Mouse (Mus musculus) kidney, postnatal 4 days (tissue): Measurements from ENCODE around the gene Mfsd4b5.
"Not testable (repeated sequence)": the region's sequence is repeated elsewhere in the genome, so short reads cannot be mapped to it uniquely, and the experiment has no call there.

ENCODE experiments used
- DNase-seq, 2 experiments: peaks; one replicate each; pipeline ENCODE4 v3.0.0; 2021; ENCODE audit warnings: mixed read lengths in 2 of 2

The Mfsd4b5 gene

DNA sequence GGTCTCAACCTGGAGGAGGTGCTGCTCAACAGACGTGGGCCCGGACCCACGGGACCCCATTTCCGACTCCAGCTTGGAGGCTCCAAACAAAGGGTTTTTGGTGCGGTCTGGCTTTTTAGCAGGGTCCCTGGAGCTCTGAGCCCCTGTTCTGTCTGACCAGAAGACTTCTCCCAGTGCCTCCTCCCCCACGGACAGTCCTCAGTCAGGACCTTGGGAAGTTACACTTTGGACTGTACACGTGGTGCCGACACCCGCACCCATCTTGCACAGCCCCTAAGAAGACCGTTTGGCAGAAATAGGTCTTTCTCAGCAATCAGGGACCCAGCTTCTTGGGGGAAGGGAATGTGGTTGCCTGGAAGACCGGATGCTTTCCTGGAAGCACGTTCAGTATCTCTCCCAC lies at the start of gene Mfsd4b5:
Gene Mfsd4b5 (minus strand): TSS at position 181 of the 400 bp plus-strand sequence.
- peak; percentile 26 to 49 for DNase-seq

DNA sequence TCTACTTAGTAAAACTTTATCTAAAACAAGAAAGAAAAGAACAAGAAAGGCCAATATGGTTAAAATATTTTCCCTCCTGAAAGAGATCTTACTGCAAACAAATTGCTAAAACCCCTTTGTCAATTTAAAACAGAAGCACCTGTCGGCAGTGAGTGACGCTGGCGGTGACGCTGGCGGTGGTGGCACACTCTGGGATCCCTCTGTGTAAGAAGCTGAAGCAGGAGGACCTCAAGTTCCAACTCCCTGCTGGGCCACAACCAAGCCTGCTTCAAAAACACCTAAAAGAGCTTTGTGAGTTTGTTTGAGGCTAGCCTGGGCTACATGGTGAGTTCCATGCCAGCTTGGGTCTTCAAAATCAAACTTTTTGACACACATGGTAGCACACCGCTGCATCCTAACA lies 48.5 kb upstream of the Mfsd4b5 start:
- no peak for DNase-seq

DNA sequence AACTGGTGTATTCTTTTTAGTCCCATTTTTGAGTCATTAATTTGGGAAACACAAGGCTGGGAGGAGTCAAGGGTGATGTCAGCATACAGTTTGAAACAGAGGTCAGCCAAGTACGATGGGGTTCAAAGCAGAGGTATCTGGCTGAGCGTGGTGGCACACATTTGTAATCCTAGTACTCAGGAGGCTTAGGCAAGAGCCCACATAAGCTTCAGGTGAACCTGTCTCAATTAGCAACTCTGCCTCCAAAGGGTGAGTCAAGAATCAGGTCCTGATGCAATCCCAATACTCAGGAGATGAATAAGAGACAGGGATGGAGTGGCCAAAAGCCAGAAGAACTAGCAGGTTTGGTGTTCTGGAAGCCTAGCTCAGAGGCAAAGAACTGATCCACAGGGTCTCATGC lies 46.5 kb upstream of the Mfsd4b5 start:
- no peak for DNase-seq

DNA sequence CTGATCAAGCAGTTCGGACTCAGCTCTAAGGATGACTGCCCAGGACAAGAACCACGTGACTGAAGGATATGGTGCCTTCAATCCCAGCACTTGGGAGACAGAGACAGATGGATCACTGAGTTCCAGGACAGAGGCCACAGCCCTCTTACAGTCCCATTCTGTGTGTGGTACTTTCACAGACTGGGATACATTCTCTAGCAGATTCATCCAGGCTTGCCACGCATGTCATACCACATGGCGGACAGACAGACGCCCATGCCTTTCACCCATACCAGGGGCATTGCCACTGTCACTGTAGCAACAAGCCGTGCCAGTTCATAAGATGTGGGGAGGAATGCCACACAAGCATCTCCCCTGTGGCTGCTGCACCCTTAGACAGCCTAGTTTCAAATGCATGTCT lies 44.3 kb upstream of the Mfsd4b5 start:
- DNase-seq = no peak

DNA sequence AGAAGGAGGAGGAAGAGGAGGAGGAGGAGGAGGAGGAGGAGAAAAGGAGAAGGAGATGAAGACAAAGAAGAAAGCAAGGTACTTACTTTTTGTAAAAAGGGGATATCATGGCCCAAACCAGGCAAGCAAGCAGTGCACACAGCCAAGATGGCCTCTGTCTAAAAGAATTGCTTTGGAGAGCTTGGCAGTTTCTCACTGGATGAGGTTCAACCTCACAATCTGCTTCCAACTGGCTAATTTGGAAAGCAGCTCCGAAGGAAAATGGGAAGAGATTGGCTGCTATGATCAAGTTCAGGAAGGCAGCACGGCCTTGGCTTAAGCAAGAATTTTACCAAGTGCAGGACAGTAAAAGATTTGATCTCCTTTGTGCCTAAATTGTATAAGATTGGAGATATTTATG lies 43.2 kb upstream of the Mfsd4b5 start:
- DNase-seq = no peak

DNA sequence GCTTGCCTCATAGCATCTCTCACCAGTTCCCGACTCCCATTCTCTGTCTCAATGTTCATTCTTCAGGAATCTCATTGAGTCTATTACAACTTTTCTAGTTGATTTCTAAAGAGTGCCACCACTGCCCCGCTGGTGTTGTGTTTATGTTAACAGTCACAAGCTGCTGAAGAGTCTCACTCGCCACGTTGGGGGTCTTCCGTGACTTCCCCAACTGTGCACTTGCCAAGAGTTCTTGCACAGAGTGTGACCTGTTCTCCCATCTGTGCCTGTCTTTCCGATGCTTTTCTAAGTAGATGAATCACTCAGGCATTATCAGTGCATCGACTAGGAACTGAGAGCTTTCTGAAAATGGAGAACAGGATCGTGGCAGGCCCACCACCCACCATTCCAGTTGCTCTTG lies 41.6 kb upstream of the Mfsd4b5 start:
- no peak for DNase-seq

DNA sequence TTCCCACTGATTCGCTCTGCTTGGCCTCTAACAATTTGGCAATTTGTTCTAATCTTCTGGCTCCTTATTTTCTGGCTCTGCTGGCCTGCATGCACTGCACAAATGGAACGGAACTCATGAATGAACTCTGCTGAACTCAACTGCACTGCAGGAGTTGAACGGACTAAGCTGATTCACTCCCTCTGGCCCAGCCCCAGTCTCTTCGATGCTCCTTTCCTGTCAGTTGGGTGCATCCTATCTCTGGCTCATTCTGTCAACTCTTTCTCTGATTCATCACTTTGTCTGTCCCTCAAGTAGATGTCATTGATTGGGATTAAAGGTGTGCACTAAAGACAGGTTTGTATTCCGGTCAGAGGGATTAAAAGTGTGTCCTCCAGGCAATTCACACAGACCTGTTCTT lies 40.1 kb upstream of the Mfsd4b5 start:
- no peak for DNase-seq

DNA sequence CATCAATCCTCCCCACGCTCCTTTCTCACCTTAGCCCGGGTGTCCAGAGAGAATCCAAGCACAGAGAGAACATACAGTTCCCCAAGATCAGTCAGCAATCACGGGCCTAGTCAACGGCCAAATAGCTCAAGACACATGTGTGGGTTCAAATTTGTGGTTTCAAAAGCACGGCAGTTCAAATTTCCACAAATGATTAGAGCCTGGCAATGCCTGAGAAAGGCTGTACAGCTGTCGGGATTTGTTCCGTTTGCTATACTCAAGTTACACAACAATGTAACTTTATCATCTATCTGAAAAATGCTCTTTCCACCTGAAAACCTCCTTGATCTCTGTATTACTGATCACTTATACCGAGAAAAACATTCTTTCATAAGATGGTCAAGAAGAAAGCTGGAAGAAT lies 39.1 kb upstream of the Mfsd4b5 start:
- DNase-seq = no peak

DNA sequence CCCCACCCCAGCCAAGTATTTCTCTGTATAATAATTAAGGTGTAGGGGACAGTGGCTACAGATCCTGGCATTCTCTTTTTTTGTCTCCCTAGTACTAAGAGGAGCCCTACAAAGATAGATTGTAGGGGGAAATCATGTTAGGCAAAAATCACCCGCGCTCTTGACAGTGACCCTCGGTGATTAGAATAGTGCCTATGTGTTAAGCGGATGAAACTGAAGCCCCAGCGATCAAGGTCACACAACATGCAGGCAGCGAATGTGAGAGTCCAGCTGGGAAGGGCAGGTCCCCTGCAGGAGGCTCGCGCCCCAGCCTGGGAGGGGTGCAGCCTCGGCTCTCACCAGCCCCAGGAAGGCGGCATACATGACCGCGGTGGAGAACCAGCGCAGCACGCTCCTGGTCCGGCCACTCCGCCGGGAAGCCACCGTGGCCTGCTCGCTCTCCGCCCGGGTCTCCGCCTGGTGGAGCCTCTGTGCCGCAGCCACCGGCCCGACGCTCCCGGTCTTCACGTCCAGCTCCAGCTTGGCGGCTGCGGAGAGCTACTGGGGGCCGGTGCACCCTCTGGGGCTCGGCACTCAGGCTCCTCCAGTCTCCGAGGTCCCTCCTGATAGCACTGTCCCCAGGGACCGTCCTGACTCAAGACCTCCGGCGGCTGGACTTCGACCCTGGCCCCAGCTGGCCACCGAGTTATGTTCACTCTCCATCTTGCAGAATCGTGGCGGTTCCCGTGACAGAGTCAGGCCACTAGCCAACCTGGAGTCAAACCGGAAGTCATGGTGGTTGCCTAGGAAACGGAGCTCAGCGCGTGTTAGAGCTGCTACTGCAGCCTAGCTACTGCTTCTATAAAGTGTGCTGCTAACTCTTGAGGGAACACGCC lies 38.3 kb upstream of the Mfsd4b5 start, which contains the start of gene Mfsd4b1:
Gene Mfsd4b1 (minus strand): TSS at position 715 of the 875 bp plus-strand sequence.
- peak; percentile 87 to 93 for DNase-seq

DNA sequence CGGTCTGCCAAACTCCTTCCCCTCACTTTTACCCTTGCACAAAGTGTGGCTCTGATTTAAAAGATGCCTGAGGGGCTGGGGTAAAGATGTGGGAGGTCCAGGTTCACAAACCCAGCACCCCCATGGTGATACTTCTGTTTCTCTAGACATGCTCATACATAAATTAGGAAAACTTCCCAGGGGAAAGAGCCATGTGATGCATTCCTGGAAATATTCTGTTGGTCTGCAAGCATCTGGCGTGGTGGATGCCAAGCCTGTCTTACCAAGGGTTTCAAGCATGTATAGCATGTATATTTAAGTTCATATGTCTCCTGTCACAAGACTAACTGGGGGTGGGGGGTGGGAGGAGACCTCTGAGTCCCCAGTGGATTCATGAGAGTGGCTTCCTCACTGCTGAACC lies 34.0 kb upstream of the Mfsd4b5 start:
- no peak for DNase-seq

DNA sequence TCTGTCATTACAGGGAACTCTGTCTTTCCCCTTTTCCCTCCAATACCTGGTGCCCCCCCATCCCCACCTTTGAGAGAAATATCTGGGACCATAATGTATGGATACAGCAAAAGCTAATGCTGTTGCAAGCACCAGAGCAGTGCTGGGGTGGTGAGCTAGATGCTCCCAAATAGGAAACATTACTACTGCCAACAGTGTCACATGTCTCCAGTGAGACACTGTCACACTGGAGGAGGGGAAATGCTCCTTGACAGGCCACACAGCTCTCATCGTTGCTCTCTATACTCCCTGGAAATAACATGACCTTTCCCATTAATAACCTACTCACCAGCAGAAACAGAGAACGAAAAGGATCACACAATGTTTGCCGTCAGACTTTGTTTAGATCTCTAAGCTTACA lies 33.0 kb upstream of the Mfsd4b5 start:
- DNase-seq = no peak

DNA sequence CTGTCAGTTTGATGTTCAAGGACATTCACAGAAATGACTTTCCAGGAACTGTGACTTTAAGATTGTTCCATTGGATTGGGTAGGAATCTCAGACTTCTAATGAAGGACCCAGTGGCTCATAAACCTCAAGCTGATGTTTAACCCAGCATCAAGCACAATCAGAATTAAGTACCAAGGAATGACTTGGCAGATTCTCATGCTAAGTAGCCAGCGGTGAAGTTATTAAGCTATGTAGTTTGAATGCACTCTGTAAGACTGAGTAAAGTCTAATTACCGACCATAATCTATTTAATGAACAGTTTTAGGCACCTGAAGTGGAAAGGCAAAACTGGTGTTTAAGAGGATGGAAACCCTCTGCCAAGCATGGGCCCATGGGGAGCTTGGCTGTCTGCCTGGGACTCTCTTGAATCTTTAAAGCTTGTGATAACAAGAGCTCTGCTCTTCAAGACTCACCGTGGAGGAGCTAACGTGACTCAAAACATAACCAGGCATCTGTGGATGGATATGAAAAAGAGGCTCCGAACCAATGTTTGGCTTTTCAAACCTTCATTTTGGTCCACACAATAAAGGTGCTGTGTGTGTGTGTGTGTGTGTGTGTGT lies 31.9 kb upstream of the Mfsd4b5 start:
- peak in 1 of 2 experiments; percentile 33 for DNase-seq

DNA sequence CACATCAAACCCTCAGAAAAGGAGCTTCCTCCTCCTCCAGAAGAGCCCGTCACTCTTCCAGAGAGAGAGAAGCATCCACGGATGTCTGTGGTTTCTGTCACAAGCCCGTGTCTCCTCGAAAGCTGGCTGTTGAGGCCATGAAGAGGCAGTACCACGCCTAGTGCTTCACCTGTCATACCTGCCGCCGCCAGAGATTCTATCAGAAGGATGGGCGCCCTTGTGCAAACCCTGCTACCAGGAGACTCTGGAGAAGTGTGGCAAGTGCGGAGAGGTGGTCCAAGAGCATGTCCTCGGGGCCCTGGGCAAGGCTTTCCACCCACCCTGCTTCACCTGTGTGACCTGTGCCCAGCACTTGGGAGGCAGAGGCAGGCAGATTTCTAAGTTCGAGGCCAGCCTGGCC lies 23.1 kb upstream of the Mfsd4b5 start:
- no peak for DNase-seq

DNA sequence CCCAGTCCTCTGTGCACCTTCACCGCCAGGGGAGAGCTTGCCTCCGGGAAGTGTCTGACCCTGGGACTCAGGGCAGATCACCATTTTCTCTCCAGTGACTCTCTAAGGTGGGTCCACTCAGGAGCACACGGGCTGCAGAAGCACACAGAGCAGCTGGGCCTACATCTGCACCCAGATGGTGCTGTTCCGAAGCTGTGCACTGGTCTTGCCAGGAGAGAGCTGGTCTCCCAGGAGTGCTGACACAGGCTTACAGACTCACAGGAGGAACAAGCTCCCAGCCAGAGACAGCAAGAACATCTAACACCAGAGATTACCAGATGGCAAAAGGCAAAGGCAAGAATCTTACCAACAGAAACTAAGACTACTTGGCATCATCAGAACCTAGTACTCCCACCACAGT lies 22.4 kb upstream of the Mfsd4b5 start:
- not testable (repeated sequence) for DNase-seq

DNA sequence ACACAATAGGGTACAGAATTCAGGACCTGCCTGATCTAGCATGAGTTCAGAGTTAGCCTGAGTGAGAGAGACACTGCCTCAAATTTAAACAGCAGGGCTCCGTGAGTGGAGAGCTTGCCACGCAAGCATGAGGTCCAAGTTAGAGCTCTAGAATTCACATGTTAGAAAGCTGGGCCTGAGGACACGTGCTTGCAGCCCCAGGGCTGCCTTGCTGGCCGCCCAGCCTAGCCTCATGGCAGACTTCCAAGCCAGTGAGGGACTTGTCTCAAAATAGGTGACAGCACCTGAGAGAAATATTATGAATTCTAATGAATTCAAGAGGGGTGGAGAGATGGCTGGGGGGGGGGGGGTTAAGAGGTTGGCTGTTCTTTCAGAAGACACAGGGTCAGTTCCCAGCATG lies 21.5 kb upstream of the Mfsd4b5 start:
- no peak for DNase-seq

DNA sequence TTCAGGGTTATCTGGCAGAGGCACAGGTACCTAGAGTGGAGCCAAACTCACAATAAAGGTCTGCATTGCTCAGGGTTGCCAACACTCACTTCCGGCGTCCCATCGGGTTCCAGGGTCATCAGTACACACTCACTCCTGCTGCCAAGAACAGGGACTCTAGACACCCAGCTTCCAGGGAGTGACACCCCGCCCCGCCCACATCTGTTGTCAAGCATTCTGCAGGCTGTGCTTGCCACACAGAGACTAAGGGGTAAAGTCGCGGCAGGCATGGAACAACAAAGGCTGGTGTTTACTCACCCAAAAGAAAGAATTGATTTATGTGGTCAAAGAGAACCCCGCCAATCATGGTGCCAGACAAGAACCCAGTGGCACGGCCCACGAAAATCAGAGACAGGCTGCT lies 20.5 kb upstream of the Mfsd4b5 start:
- DNase-seq = no peak

DNA sequence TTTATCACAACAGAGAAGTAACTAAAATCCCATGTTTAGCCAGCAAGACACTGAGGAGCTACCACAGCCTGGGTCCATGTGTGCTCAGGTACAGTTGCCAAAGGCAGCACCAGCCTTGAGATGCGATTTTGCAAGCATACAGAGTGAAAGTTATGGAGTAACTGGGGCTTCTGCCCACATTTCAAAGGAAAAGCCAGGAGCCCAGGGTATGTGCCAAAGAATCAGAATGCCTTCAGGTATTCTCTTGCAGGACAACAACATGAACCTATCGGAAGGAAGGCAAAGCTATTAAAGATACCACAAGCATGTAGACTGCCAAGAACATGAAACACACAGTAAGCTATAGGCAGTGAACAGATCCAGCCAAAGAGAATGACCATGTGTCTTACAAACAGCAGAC lies 14.3 kb upstream of the Mfsd4b5 start:
- DNase-seq = no peak

DNA sequence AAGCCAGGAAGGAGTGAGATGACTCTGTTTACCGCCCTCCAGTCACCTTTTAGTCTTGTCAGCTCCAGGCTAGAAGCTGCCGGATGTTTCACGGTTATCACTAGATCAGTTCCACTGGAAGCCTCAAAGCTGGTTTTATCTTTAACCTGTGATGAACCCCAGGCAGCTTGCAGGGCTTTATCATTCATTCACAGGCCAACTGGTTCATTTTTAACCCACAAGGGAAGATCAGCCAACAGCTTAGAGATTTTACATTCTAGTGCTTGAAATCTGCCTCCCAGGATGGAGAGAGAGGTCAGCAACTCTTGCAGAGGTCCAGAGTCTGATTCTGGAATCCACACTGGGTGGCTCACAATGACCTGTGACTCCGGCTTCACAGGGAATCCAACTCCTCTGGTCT lies 4.7 kb upstream of the Mfsd4b5 start:
- DNase-seq = peak; percentile 14 to 32

DNA sequence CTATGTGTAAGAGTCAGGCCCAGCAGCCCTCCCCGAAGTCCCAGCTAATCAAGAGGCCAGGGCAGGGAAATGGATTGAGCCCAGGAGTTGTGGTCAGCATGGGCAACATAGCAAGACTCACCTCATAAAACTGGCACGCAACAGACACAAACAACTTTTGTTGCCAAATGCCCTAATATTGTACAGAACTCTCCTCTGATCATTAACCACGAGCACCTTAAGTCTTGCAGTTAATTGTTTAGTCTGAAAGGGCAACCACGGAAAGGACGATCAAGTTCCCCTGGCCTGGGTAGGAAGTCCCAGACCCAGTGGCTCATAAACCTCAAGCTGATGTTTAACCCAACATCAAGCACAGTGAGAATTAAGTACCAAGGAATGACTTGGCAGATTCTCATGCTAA lies 3.8 kb downstream of the Mfsd4b5 start:
- DNase-seq = peak; percentile 55 to 71

DNA sequence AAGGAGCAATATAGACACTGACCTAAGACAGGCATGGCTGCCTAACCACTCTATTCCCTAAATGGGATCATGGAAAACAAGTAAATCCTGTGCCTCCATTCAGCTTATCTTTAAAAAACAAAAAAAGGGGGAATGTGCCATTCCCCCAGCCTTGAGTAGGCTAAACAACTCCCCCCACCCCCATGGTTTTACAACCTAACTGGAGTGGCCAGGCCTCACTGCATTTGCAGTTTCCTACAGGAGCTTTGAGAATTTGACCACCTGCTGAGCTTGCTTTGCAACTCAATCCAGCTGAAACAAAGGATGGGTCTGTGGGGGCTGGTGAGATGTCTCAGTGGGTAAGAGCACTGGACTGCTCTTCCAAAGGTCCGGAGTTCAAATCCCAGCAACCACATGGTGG lies 8.2 kb downstream of the Mfsd4b5 start:
- DNase-seq = no peak

DNA sequence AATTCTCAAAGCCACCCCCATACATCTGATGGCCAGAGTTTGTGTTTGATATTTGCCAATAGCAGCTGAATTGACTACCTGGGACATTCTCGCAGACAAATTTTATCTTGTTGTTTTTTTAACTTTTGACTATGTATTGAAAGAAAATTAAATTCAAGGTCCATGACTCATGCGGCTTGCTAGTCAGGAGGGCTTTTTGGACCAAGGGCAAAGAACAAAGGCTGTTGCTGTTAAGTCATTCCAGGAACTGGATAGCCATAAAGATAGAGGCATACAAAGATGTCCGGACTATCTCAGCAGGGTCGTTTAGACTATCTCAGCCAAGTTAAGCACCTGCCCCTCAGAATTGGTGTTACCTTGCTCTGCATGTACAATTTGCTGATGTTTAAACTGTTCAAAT lies 9.1 kb downstream of the Mfsd4b5 start:
- DNase-seq = no peak

DNA sequence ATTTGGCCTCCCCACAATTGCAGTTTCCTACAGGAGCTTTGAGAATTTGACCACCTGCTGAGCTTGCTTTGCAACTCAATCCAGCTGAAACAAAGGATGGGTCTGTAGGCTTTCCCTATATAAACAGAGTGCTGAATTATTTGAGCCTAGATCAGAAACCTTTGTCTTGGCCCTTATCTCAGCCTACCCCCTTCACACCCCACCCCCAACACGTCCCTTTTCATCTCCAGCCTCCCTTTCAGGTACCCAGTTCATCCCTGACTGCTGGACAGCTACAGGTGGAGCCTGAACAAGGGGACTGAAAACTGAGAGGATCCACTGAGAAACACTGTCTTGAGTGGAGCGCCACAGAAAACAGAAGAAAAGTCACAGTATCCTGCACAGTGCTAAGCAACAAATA lies 10.7 kb downstream of the Mfsd4b5 start:
- DNase-seq = no peak

DNA sequence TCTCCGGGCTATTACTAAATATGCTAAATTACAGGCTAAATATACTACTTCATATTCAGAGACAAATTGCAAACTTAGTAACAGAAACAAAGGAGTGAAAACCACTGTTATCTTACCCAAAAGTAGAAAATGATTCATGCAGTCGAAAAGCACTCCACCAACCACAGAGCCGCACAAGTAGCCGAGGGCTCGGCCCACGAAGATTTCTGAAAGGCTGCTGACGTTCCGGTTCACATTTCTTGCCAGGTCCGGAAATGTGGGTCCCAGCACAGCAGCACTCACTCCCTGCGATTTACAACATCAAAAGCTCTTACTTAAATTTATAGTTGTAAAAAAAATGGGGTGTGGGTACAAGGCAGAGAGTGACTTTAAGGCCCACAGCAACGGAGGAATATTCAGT lies 11.5 kb downstream of the Mfsd4b5 start:
- peak in 1 of 2 experiments; percentile 33 for DNase-seq

DNA sequence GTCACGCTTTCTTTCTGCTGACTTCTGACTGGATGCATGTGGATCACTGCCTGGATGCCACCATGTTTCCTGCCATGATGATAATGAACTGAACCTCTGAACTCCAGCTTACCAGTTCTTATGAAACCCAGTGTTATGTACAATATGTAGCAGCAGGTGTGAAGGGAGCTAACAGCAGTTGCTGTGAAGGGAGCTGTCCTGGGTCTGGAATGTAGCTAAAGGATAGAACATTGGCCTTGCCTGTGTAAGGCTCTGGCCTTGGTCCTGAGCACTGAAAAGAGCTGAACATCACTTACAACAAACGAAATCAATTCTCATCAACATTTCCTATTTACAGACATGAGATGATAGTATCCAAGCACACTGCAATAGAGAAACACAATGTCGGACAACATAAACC lies 18.9 kb downstream of the Mfsd4b5 start:
- DNase-seq = peak; percentile 58 to 64

DNA sequence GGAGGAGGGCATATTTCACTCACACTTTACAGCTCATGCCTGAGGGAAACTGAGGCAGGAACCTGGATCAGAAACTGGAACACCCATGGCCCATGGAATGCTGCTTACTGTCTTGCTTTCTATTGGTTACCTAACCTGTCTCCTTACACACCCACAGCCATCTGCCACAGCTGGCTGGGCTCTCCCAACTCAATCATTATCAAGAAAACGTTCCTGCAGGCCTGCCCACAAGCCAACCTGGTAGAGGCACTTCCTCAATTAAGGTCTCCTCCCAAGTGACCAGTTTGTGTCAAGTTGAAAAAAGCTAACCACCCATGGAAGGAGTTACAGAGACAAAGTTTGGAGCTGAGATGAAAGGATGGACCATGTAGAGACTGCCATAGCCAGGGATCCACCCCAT lies 24.5 kb downstream of the Mfsd4b5 start:
- no peak for DNase-seq
